Mouse (Mus musculus): ENCODE data around the gene Spink2.

GRCm38 (mm10) chr5:77228986-77229385 is 17.7 kb upstream of the Spink2 start:
- TF ChIP-seq CTCF (IDR thresholded peaks at IDR 0.05; ENCODE audit: low read depth) (peak; percentile 78), EP300 (optimal IDR thresholded peaks at IDR 0.05) (no peak)
